Mouse (Mus musculus) ovary, postnatal 36 days (tissue): Measurements from ENCODE around the gene Snx5.
A peak's percentile ranks its signal among the peaks of the same experiment; 100 is the strongest.

Source experiments
- DNase-seq: peaks from one replicate; pipeline ENCODE4 v3.0.0; 2022; ENCODE audit warnings: low spot score, mixed read lengths

The Snx5 gene

DNA sequence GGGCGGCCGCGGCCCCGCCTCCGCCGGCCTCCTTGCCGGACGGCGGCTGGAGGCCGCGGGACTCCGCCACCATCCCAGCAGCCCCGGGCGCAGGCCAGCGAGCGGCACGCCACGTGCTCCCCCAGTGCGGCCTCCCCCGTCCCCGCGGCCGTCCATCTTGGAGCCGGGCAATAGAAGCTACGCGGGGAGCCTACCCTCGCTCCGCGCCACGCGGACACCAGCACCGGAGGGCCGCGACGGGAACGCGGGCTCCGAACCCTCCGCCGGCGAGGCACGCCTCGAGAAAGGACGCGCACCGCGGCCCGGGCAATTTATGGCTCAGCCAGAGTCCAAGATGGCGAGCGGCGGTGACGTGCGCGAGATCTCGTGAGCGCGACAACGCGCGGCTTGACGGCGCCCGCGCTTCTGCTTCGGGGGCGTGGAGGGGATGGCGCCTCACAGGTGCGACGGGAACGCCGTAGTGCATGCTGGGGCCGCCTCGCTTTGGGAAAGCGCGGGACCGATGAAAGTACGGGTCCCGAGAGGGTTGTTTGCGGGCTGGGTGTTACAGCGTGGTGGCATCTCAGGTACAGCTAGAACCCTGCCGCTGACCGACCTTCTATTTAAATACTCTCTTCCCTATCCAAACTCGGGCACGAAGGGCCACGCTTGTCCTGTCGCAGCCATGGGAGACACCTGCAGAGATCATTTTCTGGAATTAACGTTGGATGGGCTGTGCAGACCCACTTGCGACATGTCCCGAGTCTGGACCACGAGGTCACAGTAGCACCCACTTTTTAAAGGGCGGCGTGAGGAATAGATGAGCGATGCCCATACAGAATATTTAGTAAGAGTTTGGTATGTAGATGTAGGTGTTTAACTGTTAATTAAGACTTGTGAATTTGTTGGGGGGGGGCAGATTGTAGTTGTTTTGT, at the start of gene Snx5, which contains the start of gene Mgme1:
Gene Snx5 (minus strand): TSS at position 400 of the 914 bp plus-strand sequence.
Gene Mgme1 (plus strand): TSS at position 157 of the 914 bp plus-strand sequence.
- DNase-seq = peak; percentile 94

- DNase-seq = no peak
Observed at GRCm38 (mm10) chr2:144311372-144311771, 40.7 kb upstream of the Snx5 start.

GRCm38 (mm10) chr2:144310273-144310672, 39.6 kb upstream of the Snx5 start:
- DNase-seq = no peak

GRCm38 (mm10) chr2:144308561-144308960, 37.9 kb upstream of the Snx5 start:
- no peak for DNase-seq

GRCm38 (mm10) chr2:144305721-144306294, 35.1 kb upstream of the Snx5 start:
- DNase-seq = no peak

- no peak for DNase-seq
Observed at GRCm38 (mm10) chr2:144301101-144301500, 30.4 kb upstream of the Snx5 start.

- DNase-seq = no peak
Observed at GRCm38 (mm10) chr2:144299749-144300669, 29.3 kb upstream of the Snx5 start.

GRCm38 (mm10) chr2:144295145-144295735, 24.5 kb upstream of the Snx5 start:
- no peak for DNase-seq

DNA sequence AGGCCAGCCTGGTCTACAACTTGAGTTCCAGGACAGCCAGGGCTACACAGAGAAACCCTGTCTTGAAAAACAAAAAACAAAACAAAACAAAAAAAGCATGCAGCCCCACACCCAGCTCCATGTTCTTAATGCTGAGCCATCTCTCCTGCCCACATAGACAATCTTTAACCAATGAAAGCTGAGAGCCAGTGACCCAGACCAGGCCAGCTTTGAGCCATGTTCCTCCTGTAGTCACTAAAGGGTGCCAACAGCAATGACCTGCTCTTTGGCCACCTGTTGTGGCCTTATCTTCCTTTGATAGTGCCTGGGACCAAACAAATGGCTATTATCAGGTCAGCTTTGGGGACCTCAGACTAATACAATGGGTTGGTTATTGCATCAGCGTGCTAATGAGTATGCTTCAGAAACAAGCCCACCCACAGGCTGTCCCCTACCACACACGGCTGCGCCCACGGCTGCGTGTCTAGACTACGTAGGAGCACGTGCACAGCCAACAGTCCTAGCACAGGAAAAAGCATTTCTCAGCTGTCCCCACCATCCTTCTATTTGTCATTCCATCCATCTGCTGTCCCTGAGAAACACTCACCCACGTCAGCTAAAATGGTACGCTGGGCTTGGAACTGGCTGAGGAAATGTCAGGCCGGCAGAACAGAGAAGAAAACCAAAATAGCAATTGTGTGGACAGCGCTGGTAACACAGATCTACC, 21.0 kb upstream of the Snx5 start:
- DNase-seq = no peak

GRCm38 (mm10) chr2:144290321-144290720, 19.6 kb upstream of the Snx5 start:
- no peak for DNase-seq

GRCm38 (mm10) chr2:144281417-144281816, 10.7 kb upstream of the Snx5 start:
- DNase-seq = no peak

DNA sequence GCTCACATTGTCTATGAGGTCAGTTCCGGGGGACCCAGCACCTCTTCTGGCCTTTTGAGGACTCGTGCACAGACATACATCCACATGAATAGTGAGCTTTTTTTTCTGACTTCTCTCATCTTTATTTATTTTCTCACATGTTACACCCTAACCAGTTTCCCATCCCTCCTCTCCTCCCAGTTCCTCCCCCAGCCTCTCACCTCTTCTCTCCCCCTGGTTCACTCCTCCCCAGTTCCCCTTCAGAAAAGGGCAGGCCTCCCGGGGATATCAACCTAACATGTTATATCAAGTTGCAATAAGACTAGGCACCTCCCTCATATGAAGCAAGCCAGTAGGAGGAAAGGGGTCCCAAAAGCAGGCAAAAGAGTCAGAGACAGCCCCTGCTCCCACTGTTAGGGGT, 9.9 kb upstream of the Snx5 start:
- DNase-seq = no peak

- DNase-seq = peak; percentile 46
Observed at GRCm38 (mm10) chr2:144279742-144280141, 9.0 kb upstream of the Snx5 start.

GRCm38 (mm10) chr2:144276885-144277284, 6.2 kb upstream of the Snx5 start:
- no peak for DNase-seq

DNA sequence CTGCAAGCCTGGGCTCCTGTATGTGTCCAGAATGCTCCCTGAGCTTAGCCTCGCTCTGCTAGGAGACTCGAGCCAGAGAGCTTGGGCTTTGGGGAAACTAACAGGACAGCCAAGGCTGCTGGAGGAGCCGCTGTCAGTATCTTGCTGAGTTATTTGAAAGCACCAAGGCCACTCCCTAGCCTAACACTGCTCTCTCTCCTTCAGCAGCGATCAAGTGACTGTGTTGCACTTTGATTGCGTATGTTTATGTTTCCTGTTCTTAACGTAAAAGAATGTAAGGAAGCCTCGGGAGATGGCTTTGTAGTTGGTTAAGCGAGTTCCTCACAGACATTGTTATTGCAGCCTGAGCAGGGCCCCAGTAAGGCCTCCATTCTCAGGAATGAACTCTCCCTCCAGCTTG, 4.0 kb upstream of the Snx5 start:
- DNase-seq = peak; percentile 21

GRCm38 (mm10) chr2:144272088-144272487, 1.4 kb upstream of the Snx5 start:
- no peak for DNase-seq

- DNase-seq = no peak
Observed at GRCm38 (mm10) chr2:144269679-144270475, 829 bp downstream of the Snx5 start.

DNA sequence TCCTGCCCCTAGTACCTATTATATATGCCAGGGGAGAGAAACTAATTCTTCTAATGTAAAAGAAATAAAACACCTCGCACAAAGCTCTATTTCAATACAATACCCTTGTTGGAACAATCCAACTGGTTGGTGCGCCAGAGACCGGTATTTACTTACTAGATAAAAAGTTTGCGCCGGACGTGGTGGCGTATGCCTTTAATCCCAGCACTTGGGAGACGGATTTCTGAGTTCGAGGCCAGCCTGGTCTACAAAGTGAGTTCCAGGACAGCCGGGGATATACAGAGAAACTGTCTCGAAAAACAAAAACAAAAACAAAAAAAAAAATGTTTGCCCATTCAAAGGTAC, 1.4 kb downstream of the Snx5 start:
- DNase-seq = no peak

GRCm38 (mm10) chr2:144268446-144269305, 2.0 kb downstream of the Snx5 start:
- no peak for DNase-seq

DNA sequence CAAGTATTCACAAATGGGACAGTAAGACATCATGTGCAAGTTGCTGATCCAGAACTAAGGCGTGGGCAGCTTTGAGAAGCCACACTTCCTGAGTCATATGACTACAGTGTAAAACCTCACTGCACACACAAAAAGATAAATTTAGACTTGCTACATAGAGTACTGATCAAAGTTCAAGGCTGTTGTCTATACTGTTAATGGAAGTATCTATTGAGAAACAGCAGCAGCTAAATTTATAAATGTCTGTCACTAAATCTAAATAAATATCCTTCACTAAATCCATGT, 3.0 kb downstream of the Snx5 start:
- DNase-seq = no peak
